Mouse (Mus musculus): ENCODE data around the gene Fam20a. TPM values are rescaled to one million over a fixed set of nuclear protein-coding genes. Genes with fewer than 3 reads are reported as not detected.

Fam20a gene
- total and polyA plus RNA-seq, 3 experiments, result not detected

DNA sequence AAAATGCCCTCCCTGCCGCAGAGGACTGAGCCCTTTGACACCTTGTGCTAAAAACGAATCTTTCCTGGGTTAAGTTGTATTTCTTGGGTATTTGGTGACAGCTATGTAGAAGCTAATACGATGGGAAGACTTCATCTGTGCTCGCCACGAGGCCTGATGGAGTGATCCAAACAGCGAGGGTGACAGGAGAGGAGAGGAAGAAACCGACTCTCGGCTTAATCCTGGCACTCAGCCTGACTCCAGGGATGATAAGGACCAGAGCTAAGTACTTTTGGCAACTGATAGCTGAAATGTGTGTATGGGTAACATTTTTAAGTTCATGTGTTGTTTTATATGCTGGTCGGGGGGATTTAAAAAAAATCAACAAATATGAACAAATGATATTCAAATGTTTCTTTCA, 41.1 kb downstream of the Fam20a start:
- H3K4me3 ChIP-seq (ENCODE audit: control insufficient read depth in 1 of 2, insufficient read depth in 1 of 2, low read depth in 2 of 2, low read length in 2 of 2), result no peak overlapping the region
- no peaks in the 10 kb centered on the region for H3K79me2 ChIP-seq (ENCODE audit: control insufficient read depth, insufficient read depth, low read length, poor library complexity)
- H3K9ac ChIP-seq (ENCODE audit: control insufficient read depth, low read depth, low read length, poor library complexity, severe bottlenecking), result no peak overlapping the region
- H3K27ac ChIP-seq (ENCODE audit: control insufficient read depth, low read depth, low read length), result no peak overlapping the region
- peaks cover 0 to 9% of the 10 kb centered on the region in 2 experiments; a peak in 2 of 4 replicates for H3K36me3 ChIP-seq (ENCODE audit: control insufficient read depth in 1 of 2, insufficient read depth in 2 of 2, low read length in 2 of 2)
- peaks cover 2 to 11% of the 10 kb centered on the region in 2 experiments; a peak in 3 of 4 replicates for H3K4me1 ChIP-seq (ENCODE audit: control insufficient read depth in 1 of 2, insufficient read depth in 2 of 2, low read length in 2 of 2)
- H3K27me3 ChIP-seq (ENCODE audit: control insufficient read depth in 1 of 2, insufficient read depth in 2 of 2, low read length in 2 of 2), result no peaks in the 10 kb centered on the region; a peak in 1 of 4 replicates
- H3K9me3 ChIP-seq (replicated peaks; ENCODE audit: insufficient read depth, low read length), result no peaks in the 10 kb centered on the region
- peak; percentile 81 for DNase-seq (ENCODE audit: low read depth, low spot score)
- TF ChIP-seq MXI1 (IDR thresholded peaks at IDR 0.05; ENCODE audit: low read depth, low read length), result peak; percentile 72; the same call in 1 of the 2 replicates
- no peak for TF ChIP-seq RAD21 (IDR thresholded peaks at IDR 0.05; ENCODE audit: low read depth, low read length)
- peak; percentile 78 for TF ChIP-seq MYC (IDR thresholded peaks at IDR 0.05; ENCODE audit: low read depth, low read length)
- no peak for TF ChIP-seq ZMIZ1 (IDR thresholded peaks at IDR 0.05; ENCODE audit: low read depth, low read length)
- TF ChIP-seq MAZ (IDR thresholded peaks at IDR 0.05; ENCODE audit: low read depth, low read length), result no peak
- TF ChIP-seq CHD1 (IDR thresholded peaks at IDR 0.05; ENCODE audit: low read depth, low read length), result no peak
- no peak for TF ChIP-seq HCFC1 (IDR thresholded peaks at IDR 0.05; ENCODE audit: low read depth, low read length)
- no peak for TF ChIP-seq ZKSCAN1 (IDR thresholded peaks at IDR 0.05; ENCODE audit: low read depth, low read length)
- TF ChIP-seq GATA1 (IDR thresholded peaks at IDR 0.05; ENCODE audit: low read depth, low read length), result peak; percentile 93
- no peak for TF ChIP-seq MAFK (IDR thresholded peaks at IDR 0.05; ENCODE audit: borderline replicate concordance, low read depth, low read length)
- TF ChIP-seq ETS1 (IDR thresholded peaks at IDR 0.05; ENCODE audit: low read depth, low read length), result peak; percentile 64
- TF ChIP-seq POLR2AphosphoS2 (IDR thresholded peaks at IDR 0.05; ENCODE audit: low read length), result no peak
- no peak for TF ChIP-seq POLR2AphosphoS5 (IDR thresholded peaks at IDR 0.05; ENCODE audit: borderline replicate concordance, low read depth, low read length)
- TF ChIP-seq MEF2A (IDR thresholded peaks at IDR 0.05; ENCODE audit: extremely low read depth, insufficient replicate concordance, low read depth, low read length, poor library complexity, severe bottlenecking), result no peak
- no peak for TF ChIP-seq BHLHE40 (IDR thresholded peaks at IDR 0.05; ENCODE audit: borderline replicate concordance, low read depth, low read length)
- peak; percentile 71; the same call in 1 of the 2 replicates for TF ChIP-seq RCOR1 (IDR thresholded peaks at IDR 0.05; ENCODE audit: low read depth, low read length)
- no peak for TF ChIP-seq GABPA (IDR thresholded peaks at IDR 0.05; ENCODE audit: low read depth, low read length)
- TF ChIP-seq CHD2 (IDR thresholded peaks at IDR 0.05; ENCODE audit: low read length), result no peak
- TF ChIP-seq JUND (IDR thresholded peaks at IDR 0.05; ENCODE audit: low read depth, low read length), result no peak
- no peak for TF ChIP-seq ELF1 (IDR thresholded peaks at IDR 0.05; ENCODE audit: low read depth, low read length)
- no peak for TF ChIP-seq E2F4 (IDR thresholded peaks at IDR 0.05; ENCODE audit: borderline replicate concordance, low read depth, low read length)
- no peak for TF ChIP-seq POLR2A (IDR thresholded peaks at IDR 0.05; ENCODE audit: control insufficient read depth in 1 of 2, insufficient read depth in 1 of 2, low read depth in 1 of 2, low read length in 2 of 2, poor library complexity in 1 of 2)
- no peak for TF ChIP-seq NRF1 (IDR thresholded peaks at IDR 0.05; ENCODE audit: insufficient read depth, low read depth, low read length, poor library complexity, severe bottlenecking)
- peak; percentile 84 for TF ChIP-seq MAX (IDR thresholded peaks at IDR 0.05; ENCODE audit: low read length)
- no peak for TF ChIP-seq CTCF (IDR thresholded peaks at IDR 0.05 in 2 of 3, conservative IDR thresholded peaks at IDR 0.05 in 1 of 3; ENCODE audit: control insufficient read depth in 1 of 3, insufficient read depth in 1 of 3, low read depth in 2 of 3, low read length in 3 of 3, poor library complexity in 1 of 3, severe bottlenecking in 1 of 3)
- TF ChIP-seq TBP (IDR thresholded peaks at IDR 0.05; ENCODE audit: low read depth, low read length), result no peak
- TF ChIP-seq SIN3A (IDR thresholded peaks at IDR 0.05; ENCODE audit: low read length), result peak; percentile 67; the same call in 1 of the 2 replicates
- TF ChIP-seq NELFE (IDR thresholded peaks at IDR 0.05; ENCODE audit: low read depth, low read length), result no peak
- TF ChIP-seq MYB (IDR thresholded peaks at IDR 0.05; ENCODE audit: low read depth, low read length), result no peak
- peak; percentile 66; the same call in 1 of the 2 replicates for TF ChIP-seq TCF12 (IDR thresholded peaks at IDR 0.05; ENCODE audit: low read depth, low read length)
- no peak for TF ChIP-seq USF2 (IDR thresholded peaks at IDR 0.05; ENCODE audit: borderline replicate concordance in 1 of 2, insufficient read depth in 1 of 2, low read depth in 1 of 2, low read length in 2 of 2)
- no peak for TF ChIP-seq TAL1 (IDR thresholded peaks at IDR 0.05; ENCODE audit: low read length)
- TF ChIP-seq SMC3 (IDR thresholded peaks at IDR 0.05; ENCODE audit: low read depth, low read length), result peak; percentile 27
- TF ChIP-seq EP300 (IDR thresholded peaks at IDR 0.05; ENCODE audit: low read depth in 1 of 2, low read length in 2 of 2), result peak; percentile 74 to 78
- TF ChIP-seq ZNF384 (IDR thresholded peaks at IDR 0.05; ENCODE audit: low read depth, low read length), result no peak
- TF ChIP-seq KAT2A (conservative IDR thresholded peaks at IDR 0.05; ENCODE audit: low read depth, low read length), result no peak
- TF ChIP-seq UBTF (IDR thresholded peaks at IDR 0.05; ENCODE audit: borderline replicate concordance, insufficient read depth, low read depth, low read length), result no peak
- no peak for TF ChIP-seq ZC3H11A (IDR thresholded peaks at IDR 0.05; ENCODE audit: low read depth, low read length)
